In genomic region chr15:83965126-83965525, GRCm38 (mm10) we compare ENCODE assay signal across 16 mouse cellular contexts.
"Had no signal": no experiment of that assay in that cellular context is flagged by ENCODE, and none has a peak within 500 bp of the region (broad histone marks: within the 10 kb centered on the region; RNA-seq: fewer than 3 reads in every experiment).

No protein-coding gene starts in this region.

- H3K9ac ChIP-seq: liver, embryonic 13.5 days; liver, postnatal 0 days; lung, embryonic 15.5 days; midbrain, embryonic 12.5 days; stomach, embryonic 15.5 days had no signal

- H3K27ac ChIP-seq: kidney, postnatal 0 days; layer of hippocampus, adult 2 months; liver, embryonic 13.5 days; lung, embryonic 15.5 days; macrophage; midbrain, embryonic 12.5 days; stomach, embryonic 15.5 days had no signal

- H3K27me3 ChIP-seq: liver, embryonic 13.5 days; lung, embryonic 15.5 days; stomach, embryonic 15.5 days had no signal

- H3K4me1 ChIP-seq: liver, embryonic 13.5 days; stomach, embryonic 15.5 days had no signal

- H3K36me3 ChIP-seq: liver, embryonic 13.5 days; lung, embryonic 15.5 days; midbrain, embryonic 12.5 days; stomach, embryonic 15.5 days had no signal

- H3K4me3 ChIP-seq: layer of hippocampus, adult 2 months; liver, embryonic 13.5 days; lung, embryonic 15.5 days; megakaryocyte, embryonic 14.5 days; midbrain, embryonic 12.5 days; stomach, embryonic 15.5 days had no signal

- H3K9me3 ChIP-seq: liver, embryonic 13.5 days; lung, embryonic 15.5 days; megakaryocyte, embryonic 14.5 days; midbrain, embryonic 12.5 days; stomach, embryonic 15.5 days had no signal

- DNase-seq: kidney, postnatal 36 days; liver; liver, embryonic 13.5 days; liver, postnatal 0 days; lung, postnatal 14 days; right cerebral cortex, postnatal 14 days; thymus, adult 2 months; thymus, postnatal 25 days had no signal

- ATAC-seq: liver, postnatal 0 days; midbrain, embryonic 16.5 days had no signal

- H3K4me2 ChIP-seq: liver, embryonic 13.5 days; lung, embryonic 15.5 days; midbrain, embryonic 12.5 days; stomach, embryonic 15.5 days had no signal
